Mouse (Mus musculus): ENCODE measurements around the gene Adh6b.

The Adh6b gene

DNA sequence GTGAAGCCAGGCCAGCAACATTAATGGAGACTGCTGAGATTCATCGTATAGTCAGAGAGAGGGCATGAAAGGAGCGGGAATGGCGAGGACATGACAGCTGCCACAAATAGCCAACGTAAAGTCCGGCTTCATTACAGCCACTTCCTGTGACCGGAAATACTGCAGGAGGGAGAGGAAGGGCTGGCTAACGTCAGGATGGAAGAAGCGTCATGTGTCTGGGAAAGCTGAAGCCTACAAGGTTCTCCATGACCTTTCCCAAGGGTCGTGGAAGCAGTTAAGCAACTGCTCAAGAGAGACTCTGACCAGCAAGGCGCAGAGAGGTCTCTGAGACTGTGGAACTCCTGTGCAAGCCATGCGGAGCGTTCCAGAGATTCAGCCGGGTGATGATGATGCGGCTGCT is at the start of gene Adh6b:
Gene Adh6b, plus strand, starts transcription at position 305 of the 400 bp plus-strand sequence.
- no peak for DNase-seq

DNA sequence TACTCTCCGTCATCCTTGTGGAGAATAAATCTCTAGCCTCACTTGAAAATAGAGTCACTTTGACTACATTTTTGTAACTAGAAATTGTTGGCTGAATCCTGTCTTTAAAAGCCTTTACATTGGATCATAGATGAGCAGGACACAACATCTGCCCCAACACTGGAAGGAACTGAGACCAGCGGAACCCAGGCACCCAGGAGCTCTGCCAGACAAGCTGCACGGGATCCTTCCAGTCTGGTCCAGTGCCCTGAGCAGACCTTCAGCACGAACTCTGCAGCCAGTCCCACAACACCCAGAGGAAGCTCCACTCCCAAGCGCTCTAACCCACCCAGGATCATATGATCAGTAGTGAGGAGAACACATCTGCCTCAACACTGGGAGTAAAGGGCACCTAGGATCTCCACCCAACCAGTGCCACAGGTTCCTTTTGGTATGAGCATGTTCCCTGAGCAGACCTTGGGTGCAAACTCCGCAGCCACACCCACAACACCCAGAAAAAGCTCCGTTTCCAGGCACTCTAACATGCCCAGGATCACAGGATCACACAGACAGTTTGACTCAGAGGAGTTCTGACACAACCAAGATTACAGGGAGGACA is 48.2 kb upstream of the Adh6b start:
- DNase-seq = no peak

DNA sequence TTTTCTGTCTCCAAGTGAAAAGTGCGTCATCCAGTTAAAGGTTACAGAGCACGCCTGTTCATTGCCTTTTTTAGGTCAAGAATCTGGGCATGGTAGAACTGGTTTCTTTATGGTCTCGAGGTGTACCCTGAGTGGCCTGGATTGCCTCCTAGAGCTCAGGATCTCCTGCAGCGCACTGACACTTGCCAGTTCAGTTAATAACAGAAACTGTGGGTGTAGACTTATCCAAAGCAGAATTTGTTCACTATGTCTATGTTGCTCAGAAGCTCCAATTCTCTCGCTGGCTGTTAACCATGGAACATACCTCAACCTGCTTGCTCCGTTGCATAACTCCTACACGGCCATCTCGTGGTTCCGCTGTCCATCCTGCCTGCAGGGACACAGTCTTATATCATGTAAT is 41.4 kb upstream of the Adh6b start:
- no peak for DNase-seq

- DNase-seq = no peak
Measured at GRCm38 (mm10) chr3:138302676-138303075, 38.9 kb upstream of the Adh6b start.

GRCm38 (mm10) chr3:138303771-138304488 is 37.6 kb upstream of the Adh6b start:
- no peak for DNase-seq

DNA sequence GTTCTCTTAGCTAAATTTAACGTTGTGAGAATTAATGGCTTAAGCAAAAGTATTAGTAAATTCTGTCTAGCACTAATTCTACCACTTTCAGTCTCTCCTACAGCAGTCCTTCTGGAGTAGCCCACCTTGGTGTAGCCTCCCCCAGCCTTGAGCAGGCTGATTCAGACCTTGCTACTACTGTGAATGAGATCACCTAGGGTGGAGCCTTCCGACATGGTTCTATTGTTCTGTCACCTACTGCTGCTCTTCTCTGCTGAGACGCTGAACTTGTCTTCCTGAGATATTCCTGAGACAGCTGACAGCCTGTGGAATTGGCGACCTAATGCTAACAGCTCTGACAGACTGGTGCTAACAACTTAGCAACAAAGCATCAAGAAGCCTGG is 37.1 kb upstream of the Adh6b start:
- DNase-seq = no peak

DNA sequence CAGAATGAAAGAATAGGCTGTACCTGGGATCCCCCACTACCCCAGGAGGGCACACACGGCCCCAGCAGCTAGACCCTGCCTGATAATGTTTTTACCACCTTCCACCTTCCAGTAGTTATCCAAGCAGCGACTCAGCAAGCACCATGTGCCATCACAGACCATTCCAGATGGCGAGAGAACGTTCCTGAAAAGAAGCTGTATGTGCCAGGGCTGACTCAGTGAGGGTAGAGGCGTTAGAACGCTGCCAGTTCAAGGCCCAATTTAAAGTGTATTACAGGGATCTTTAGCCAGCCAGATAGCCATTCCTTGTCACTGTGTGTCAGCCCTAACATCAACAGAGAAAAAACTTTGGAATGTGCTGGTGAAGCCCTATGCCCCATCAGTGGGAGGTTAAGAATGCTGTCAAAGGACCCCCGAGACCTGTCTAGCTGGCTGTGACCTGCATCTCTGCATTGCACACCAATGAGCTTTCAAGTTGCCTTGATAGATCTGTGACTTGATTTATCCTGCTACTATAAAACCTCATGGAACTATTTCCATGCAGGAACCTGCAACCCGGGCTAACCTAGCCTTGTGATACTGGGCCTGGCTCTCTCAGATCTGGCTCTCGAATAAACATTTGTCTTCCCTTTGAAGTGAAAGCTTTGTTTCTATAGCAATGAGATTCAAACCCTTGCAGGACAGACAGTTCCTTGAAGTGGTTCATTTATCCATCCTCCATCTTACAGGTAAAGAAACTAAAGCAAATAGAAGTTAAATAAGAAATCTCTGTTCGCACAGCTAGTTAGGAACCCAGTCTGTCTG is 35.9 kb upstream of the Adh6b start:
- DNase-seq = no peak

DNA sequence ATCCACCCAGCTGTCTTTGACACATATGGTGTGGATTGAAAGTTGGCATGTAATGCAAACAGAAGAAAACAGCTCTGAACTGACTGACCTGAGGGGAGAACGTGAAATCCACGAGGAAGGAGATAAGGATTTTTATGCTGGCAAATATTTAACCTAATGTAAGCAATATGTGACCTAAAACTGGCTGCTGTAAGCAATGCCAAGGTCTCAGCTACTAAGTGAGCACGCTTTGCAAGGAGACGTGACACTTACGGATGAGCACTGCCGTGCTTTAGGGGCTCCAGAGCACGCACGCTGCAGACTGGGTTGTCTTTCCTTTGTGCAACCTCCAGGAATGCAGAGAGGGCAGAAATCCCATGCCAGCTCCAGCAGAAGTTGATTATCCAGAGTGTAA is 35.3 kb upstream of the Adh6b start:
- no peak for DNase-seq

DNA sequence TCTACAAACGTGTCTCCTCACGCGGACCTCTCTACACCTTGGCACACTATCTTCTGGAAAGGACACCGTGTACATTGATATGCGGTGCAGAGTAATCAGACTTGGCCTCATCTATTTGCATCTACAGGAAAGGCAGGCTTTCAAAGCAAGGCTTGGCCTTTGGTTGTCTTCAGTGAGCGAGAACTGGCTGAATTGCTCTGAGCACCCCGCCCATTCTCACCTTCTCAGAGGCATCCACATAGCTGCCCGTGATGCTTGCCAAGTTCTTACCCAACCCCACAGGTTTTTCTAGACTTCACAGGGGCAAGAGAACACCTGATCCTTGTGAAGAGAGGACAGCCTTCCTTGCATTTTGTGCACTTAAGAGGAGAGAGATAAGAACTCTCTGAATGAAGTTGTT is 31.7 kb upstream of the Adh6b start:
- no peak for DNase-seq

- no peak for DNase-seq
Measured at GRCm38 (mm10) chr3:138311015-138311414, 30.6 kb upstream of the Adh6b start.

GRCm38 (mm10) chr3:138312965-138313364 is 28.6 kb upstream of the Adh6b start, which contains the start of gene Adh6a:
Gene Adh6a, plus strand, starts transcription at chr3:138313286.
- no peak for DNase-seq

DNA sequence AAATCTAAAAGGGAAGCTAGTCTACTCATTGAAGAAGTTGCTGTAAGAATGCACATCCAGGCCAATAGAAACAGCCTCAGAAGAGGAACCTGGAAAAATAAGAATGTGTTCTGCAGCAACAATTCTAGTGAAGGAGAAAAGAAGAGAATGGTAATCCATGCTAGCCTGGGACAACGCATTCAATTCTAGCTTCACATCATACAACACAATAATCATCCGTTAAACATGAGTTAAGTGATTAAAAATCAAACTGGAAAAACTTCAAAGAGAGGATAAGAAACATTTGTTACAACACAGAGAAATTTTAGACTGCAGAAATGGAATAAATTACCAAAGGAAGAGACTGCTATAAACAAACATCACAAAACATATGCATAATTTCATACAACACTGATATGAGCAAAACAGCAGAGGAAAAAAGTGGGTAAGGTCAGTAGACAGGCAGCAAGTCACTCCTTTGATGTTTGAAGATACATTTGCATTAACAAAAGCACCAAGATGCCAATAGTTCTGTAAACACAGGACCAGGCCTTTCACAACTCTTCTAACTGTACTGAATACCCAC is 24.6 kb upstream of the Adh6b start:
- DNase-seq = no peak

GRCm38 (mm10) chr3:138325001-138325400 is 16.6 kb upstream of the Adh6b start:
- no peak for DNase-seq

GRCm38 (mm10) chr3:138325466-138325865 is 16.1 kb upstream of the Adh6b start:
- DNase-seq = no peak

DNA sequence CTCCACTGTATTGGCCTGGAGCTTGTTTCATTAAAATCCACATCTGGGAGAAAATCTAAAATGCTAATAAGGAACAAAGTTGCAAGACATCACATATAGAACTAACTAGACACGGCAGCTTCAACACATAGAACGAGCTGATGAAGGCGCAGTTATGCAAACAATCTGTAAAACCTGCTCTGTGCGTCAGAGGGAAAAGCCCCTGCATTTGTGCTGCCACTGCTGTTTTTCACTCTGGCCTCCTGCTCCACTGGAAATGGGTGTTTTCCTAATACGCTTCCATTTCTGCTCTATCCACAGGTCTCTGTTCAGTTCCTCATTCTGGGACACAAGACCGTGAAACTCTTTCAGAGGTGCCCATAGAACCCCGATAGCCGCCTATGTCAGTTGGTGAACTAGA is 7.7 kb upstream of the Adh6b start:
- DNase-seq = no peak

- DNase-seq = no peak
Measured at GRCm38 (mm10) chr3:138334320-138334719, 7.3 kb upstream of the Adh6b start.

DNA sequence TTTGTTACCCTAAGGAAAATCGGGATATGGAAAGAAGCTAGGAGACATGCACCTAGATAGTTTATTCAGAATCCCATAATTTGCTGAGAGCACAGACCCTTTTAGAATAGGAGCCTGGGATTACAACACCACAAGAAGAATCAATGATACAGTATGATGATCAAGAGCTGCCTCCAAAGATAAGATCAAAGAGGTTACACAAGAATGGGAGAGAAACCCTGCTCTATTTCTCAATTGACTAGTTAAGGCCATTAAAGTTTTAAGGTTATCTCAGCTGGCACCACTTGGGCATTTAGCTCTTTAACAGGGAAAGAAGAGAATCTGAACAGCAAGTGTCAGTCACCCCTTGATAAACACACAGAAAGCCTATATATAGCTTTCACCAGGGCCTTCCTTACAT is 6.0 kb upstream of the Adh6b start:
- no peak for DNase-seq

GRCm38 (mm10) chr3:138336104-138336754 is 5.3 kb upstream of the Adh6b start:
- no peak for DNase-seq

- DNase-seq = no peak
Measured at GRCm38 (mm10) chr3:138347041-138347440, 5.5 kb downstream of the Adh6b start.

- DNase-seq = no peak
Measured at GRCm38 (mm10) chr3:138352012-138352809, 10.6 kb downstream of the Adh6b start.

GRCm38 (mm10) chr3:138358856-138359255 is 17.3 kb downstream of the Adh6b start:
- no peak for DNase-seq

GRCm38 (mm10) chr3:138360721-138361120 is 19.1 kb downstream of the Adh6b start:
- no peak for DNase-seq

Measured in right cerebral cortex, postnatal 25 days (tissue).